Mouse (Mus musculus) erythroblast, embryonic 14.5 days (primary cell): ENCODE results near the gene Acer3.

ENCODE experiments used
- GATA1 ChIP-seq: IDR thresholded peaks from 2 replicates; pipeline ENCODE4 v1.6.1; 2012; ENCODE audit warnings: low read length, inconsistent platforms, mixed read lengths
- TAL1 ChIP-seq: IDR thresholded peaks from 3 replicates; pipeline ENCODE4 v1.6.1; 2012; ENCODE audit warnings: low read length, inconsistent platforms, mixed read lengths

- TF ChIP-seq GATA1 (no peak), TAL1 (no peak)
Measured at GRCm38 (mm10) chr7:98361063-98361652, 40.1 kb upstream of the Acer3 start, which contains the start of gene Tsku.
